Mouse (Mus musculus) granulocyte monocyte progenitor cell, adult 5-6 weeks (primary cell): ENCODE measurements at regions not wholly inside any gene's neighbourhood (a gene's known extent, or its start where the extent isn't known, plus 50 kb on each side); places are given as distances from the start of the nearest gene placed in this dataset.

Experiments used
- ATAC-seq: replicated peaks from 2 replicates; pipeline ENCODE4 v1.8.0; 2016; ENCODE audit warnings: mild to moderate bottlenecking, moderate TSS enrichment, inconsistent platforms; ENCODE audit not compliant: poor library complexity, severe bottlenecking

- no peak for ATAC-seq
Measured at GRCm38 (mm10) chr8:64346428-64346827, 140.4 kb upstream of the Tll1 start.

- no peak for ATAC-seq
Measured at GRCm38 (mm10) chr8:64344933-64345332, 138.9 kb upstream of the Tll1 start.

GRCm38 (mm10) chr8:64343600-64343999, 137.5 kb upstream of the Tll1 start:
- no peak for ATAC-seq

- no peak for ATAC-seq
Measured at GRCm38 (mm10) chr8:64342397-64342796, 136.3 kb upstream of the Tll1 start.

GRCm38 (mm10) chr8:64337356-64337755, 131.3 kb upstream of the Tll1 start:
- ATAC-seq: no peak

GRCm38 (mm10) chr8:64336546-64336945, 130.5 kb upstream of the Tll1 start:
- ATAC-seq: no peak

- ATAC-seq: no peak
Measured at GRCm38 (mm10) chr8:64335495-64335894, 129.4 kb upstream of the Tll1 start.

- ATAC-seq: no peak
Measured at GRCm38 (mm10) chr8:64323985-64324384, 117.9 kb upstream of the Tll1 start.

- ATAC-seq: no peak
Measured at GRCm38 (mm10) chr8:64320343-64320742, 114.3 kb upstream of the Tll1 start.

GRCm38 (mm10) chr8:64319220-64319820, 113.2 kb upstream of the Tll1 start:
- ATAC-seq: no peak

- ATAC-seq: no peak
Measured at GRCm38 (mm10) chr8:64318524-64319219, 112.6 kb upstream of the Tll1 start.

GRCm38 (mm10) chr8:64317815-64318214, 111.7 kb upstream of the Tll1 start:
- no peak for ATAC-seq

- no peak for ATAC-seq
Measured at GRCm38 (mm10) chr8:64307995-64308394, 101.9 kb upstream of the Tll1 start.

- no peak for ATAC-seq
Measured at GRCm38 (mm10) chr8:64282806-64283205, 76.7 kb upstream of the Tll1 start.

- ATAC-seq: no peak
Measured at GRCm38 (mm10) chr8:64281598-64281997, 75.5 kb upstream of the Tll1 start.

- no peak for ATAC-seq
Measured at GRCm38 (mm10) chr8:64280391-64280790, 74.3 kb upstream of the Tll1 start.

GRCm38 (mm10) chr8:64276058-64276457, 70.0 kb upstream of the Tll1 start:
- no peak for ATAC-seq

GRCm38 (mm10) chr8:64265304-64265945, 59.4 kb upstream of the Tll1 start:
- ATAC-seq: no peak
